Mouse (Mus musculus): ENCODE measurements around the gene Aunip. TPM values are rescaled to one million over a fixed set of nuclear protein-coding genes. Genes with fewer than 3 reads are reported as not detected.
A peak's percentile ranks its signal among the peaks of the same experiment; 100 is the strongest.

Gene Aunip
- 7.8 and 8.2 TPM in 2 replicates for polyA plus RNA-seq (2014; fragmentation: Nextera tagmentation; extraction: Ambion mirVana)

DNA sequence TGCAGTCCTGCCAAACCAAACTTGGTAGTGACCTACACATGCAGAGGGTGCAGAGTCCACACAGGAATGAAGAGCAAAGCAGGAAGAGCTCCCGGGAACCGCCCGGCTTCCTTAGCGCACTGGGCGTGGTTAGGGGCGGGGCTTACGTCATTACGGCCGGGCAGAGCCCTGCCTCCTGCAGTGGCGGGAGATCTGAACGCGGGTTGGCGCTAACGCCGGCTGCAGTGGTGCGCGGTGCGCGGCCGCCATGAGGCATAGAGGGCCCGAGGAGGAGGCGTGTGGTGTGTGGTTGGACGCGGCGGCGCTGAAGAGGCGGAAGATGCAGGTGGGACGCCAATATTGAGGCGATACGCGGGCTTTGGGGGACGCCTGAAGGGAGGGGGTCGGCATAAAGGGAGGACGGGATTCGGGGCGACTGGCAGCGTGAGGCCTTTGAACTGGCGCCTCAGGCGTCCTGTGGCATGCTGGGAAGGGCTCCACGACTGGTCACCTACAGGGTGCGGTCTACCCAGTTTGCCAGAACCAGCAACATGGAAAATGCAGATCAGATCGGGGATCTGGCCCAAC is at the start of gene Aunip:
Aunip (plus strand) TSS at position 155 of the 567 bp plus-strand sequence.
- peaks cover 3% of the 10 kb centered on the region; the same call in 1 of the 2 replicates for H3K4me1 ChIP-seq (replicated peaks; ENCODE audit: control insufficient read depth, insufficient read depth, low read length)
- H3K36me3 ChIP-seq (ENCODE audit: control insufficient read depth, insufficient read depth, low read length): no peaks in the 10 kb centered on the region
- DNase-seq (ENCODE audit: low spot score): peak; percentile 94
- H3K9me3 ChIP-seq (ENCODE audit: control insufficient read depth, low read length): no peaks in the 10 kb centered on the region
- H3K27me3 ChIP-seq (replicated peaks; ENCODE audit: control insufficient read depth, insufficient read depth, low read length): no peaks in the 10 kb centered on the region
- ATAC-seq (replicated peaks; ENCODE audit: low FRiP score, low TSS enrichment, low read depth): peak; percentile 94
- H3K4me3 ChIP-seq (ENCODE audit: low read depth, low read length): peak within 1 kb of the TSS; percentile 66
- H3K9ac ChIP-seq (ENCODE audit: low read length): peak within 1 kb of the TSS; percentile 64
- H3K27ac ChIP-seq (ENCODE audit: low read depth): no peak within 1 kb of the TSS
- under 1% methylated on average over 40 of the region's 42 CpGs for WGBS
- H3K4me2 ChIP-seq (ENCODE audit: low read length): peak within 1 kb of the TSS; percentile 88

DNA sequence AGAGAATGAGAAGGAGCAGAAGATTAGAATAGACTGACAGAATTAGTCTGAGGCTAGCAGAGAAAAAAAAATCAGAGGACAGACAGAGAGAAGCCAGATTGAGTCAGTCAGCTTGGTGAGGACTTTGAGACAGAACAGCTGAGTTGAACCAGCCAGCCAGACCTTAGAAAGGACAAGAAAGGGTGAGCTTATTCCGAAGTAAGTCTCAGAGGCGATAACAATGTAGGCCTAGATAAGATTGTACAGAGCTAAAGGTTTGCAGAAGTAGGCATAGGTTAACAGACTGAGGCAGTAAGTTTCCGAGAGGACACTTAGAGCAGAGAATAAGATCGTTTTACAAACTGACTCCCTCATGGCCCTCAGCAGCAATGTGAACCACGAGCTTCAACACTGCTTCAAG is 49.5 kb upstream of the Aunip start:
- H3K27ac ChIP-seq (ENCODE audit: low read depth): no peak overlapping the region
- H3K27me3 ChIP-seq (replicated peaks; ENCODE audit: control insufficient read depth, insufficient read depth, low read length): no peaks in the 10 kb centered on the region
- H3K4me2 ChIP-seq (ENCODE audit: low read length): no peak overlapping the region
- no peaks in the 10 kb centered on the region for H3K36me3 ChIP-seq (ENCODE audit: control insufficient read depth, insufficient read depth, low read length)
- ATAC-seq (replicated peaks; ENCODE audit: low FRiP score, low TSS enrichment, low read depth): no peak
- 80% methylated on average over 5 of the region's 5 CpGs for WGBS
- H3K4me1 ChIP-seq (replicated peaks; ENCODE audit: control insufficient read depth, insufficient read depth, low read length): no peaks in the 10 kb centered on the region
- no peak overlapping the region for H3K9ac ChIP-seq (ENCODE audit: low read length)
- no peak overlapping the region for H3K4me3 ChIP-seq (ENCODE audit: low read depth, low read length)
- DNase-seq (ENCODE audit: low spot score): no peak
- H3K9me3 ChIP-seq (ENCODE audit: control insufficient read depth, low read length): no peaks in the 10 kb centered on the region

DNA sequence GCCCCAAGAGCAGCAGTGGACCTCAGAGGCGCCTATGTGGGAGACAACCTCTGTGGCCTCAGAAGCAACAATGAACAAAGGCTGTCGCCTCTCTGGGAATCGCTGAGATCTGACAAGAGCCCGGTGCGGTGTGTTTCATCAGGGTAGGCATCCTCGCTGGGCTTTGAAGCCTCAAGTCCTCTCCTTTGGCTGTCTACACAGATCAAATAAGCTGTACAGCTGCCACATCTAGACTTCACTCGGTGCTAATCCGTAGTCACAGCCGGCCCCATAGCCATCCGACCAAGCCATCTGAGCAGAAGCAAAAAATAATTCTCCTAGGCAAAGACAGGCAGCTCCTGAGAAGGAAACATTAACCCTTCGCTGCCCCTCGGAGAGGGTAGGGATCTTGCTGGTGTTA is 45.0 kb upstream of the Aunip start:
- DNase-seq (ENCODE audit: low spot score) (no peak), ATAC-seq (replicated peaks; ENCODE audit: low FRiP score, low TSS enrichment, low read depth) (no peak)
- peaks cover 4% of the 10 kb centered on the region for H3K36me3 ChIP-seq (ENCODE audit: control insufficient read depth, insufficient read depth, low read length)
- no peak overlapping the region for H3K4me2 ChIP-seq (ENCODE audit: low read length)
- H3K9ac ChIP-seq (ENCODE audit: low read length): no peak overlapping the region
- WGBS: 48% methylated on average over 12 of the region's 12 CpGs
- no peaks in the 10 kb centered on the region for H3K27me3 ChIP-seq (replicated peaks; ENCODE audit: control insufficient read depth, insufficient read depth, low read length)
- H3K4me1 ChIP-seq (replicated peaks; ENCODE audit: control insufficient read depth, insufficient read depth, low read length): peaks cover 7% of the 10 kb centered on the region
- H3K27ac ChIP-seq (ENCODE audit: low read depth): no peak overlapping the region
- no peak overlapping the region for H3K4me3 ChIP-seq (ENCODE audit: low read depth, low read length)
- no peaks in the 10 kb centered on the region for H3K9me3 ChIP-seq (ENCODE audit: control insufficient read depth, low read length)

- Histone ChIP-seq H3K4me2 (ENCODE audit: low read length) (peak overlapping the region; percentile 99), H3K36me3 (ENCODE audit: control insufficient read depth, insufficient read depth, low read length) (peaks cover 12% of the 10 kb centered on the region), H3K4me3 (ENCODE audit: low read depth, low read length) (no peak overlapping the region), H3K9ac (ENCODE audit: low read length) (no peak overlapping the region), H3K27me3 (replicated peaks; ENCODE audit: control insufficient read depth, insufficient read depth, low read length) (no peaks in the 10 kb centered on the region), H3K4me1 (replicated peaks; ENCODE audit: control insufficient read depth, insufficient read depth, low read length) (peaks cover 7% of the 10 kb centered on the region), H3K27ac (ENCODE audit: low read depth) (no peak overlapping the region; the same call in 1 of the 2 replicates), H3K9me3 (ENCODE audit: control insufficient read depth, low read length) (no peaks in the 10 kb centered on the region)
- DNase-seq (ENCODE audit: low spot score): no peak
- 71% methylated on average over 11 of the region's 11 CpGs for WGBS
- ATAC-seq (replicated peaks; ENCODE audit: low FRiP score, low TSS enrichment, low read depth): no peak
Measured at GRCm38 (mm10) chr4:134466381-134467262, 44.2 kb upstream of the Aunip start.

- DNase-seq (ENCODE audit: low spot score) (peak; percentile 75), ATAC-seq (replicated peaks; ENCODE audit: low FRiP score, low TSS enrichment, low read depth) (peak; percentile 14)
- H3K4me1 ChIP-seq (replicated peaks; ENCODE audit: control insufficient read depth, insufficient read depth, low read length): peaks cover 7% of the 10 kb centered on the region
- H3K27ac ChIP-seq (ENCODE audit: low read depth): peak overlapping the region; percentile 87
- peak overlapping the region; percentile 96 for H3K9ac ChIP-seq (ENCODE audit: low read length)
- H3K9me3 ChIP-seq (ENCODE audit: control insufficient read depth, low read length): no peaks in the 10 kb centered on the region
- WGBS: under 1% methylated on average over 31 of the region's 31 CpGs
- peak overlapping the region; percentile 99 for H3K4me2 ChIP-seq (ENCODE audit: low read length)
- peak overlapping the region; percentile 90 for H3K4me3 ChIP-seq (ENCODE audit: low read depth, low read length)
- H3K36me3 ChIP-seq (ENCODE audit: control insufficient read depth, insufficient read depth, low read length): peaks cover 22% of the 10 kb centered on the region
- H3K27me3 ChIP-seq (replicated peaks; ENCODE audit: control insufficient read depth, insufficient read depth, low read length): no peaks in the 10 kb centered on the region
Measured at GRCm38 (mm10) chr4:134467435-134468214, 43.2 kb upstream of the Aunip start.

GRCm38 (mm10) chr4:134468215-134468575 is 42.6 kb upstream of the Aunip start, which contains the start of gene Stmn1:
Gene Stmn1, plus strand, starts transcription at chr4:134468320.
- Histone ChIP-seq H3K9ac (ENCODE audit: low read length) (peak within 1 kb of the TSS; percentile 96), H3K4me3 (ENCODE audit: low read depth, low read length) (peak within 1 kb of the TSS; percentile 90), H3K27ac (ENCODE audit: low read depth) (peak within 1 kb of the TSS; percentile 87), H3K4me2 (ENCODE audit: low read length) (peak within 1 kb of the TSS; percentile 99), H3K4me1 (replicated peaks; ENCODE audit: control insufficient read depth, insufficient read depth, low read length) (peaks cover 7% of the 10 kb centered on the region), H3K36me3 (ENCODE audit: control insufficient read depth, insufficient read depth, low read length) (peaks cover 28% of the 10 kb centered on the region), H3K9me3 (ENCODE audit: control insufficient read depth, low read length) (no peaks in the 10 kb centered on the region), H3K27me3 (replicated peaks; ENCODE audit: control insufficient read depth, insufficient read depth, low read length) (no peaks in the 10 kb centered on the region)
- DNase-seq (ENCODE audit: low spot score) (peak; percentile 95), ATAC-seq (replicated peaks; ENCODE audit: low FRiP score, low TSS enrichment, low read depth) (peak; percentile 95)
- under 1% methylated on average over 31 of the region's 31 CpGs for WGBS

GRCm38 (mm10) chr4:134468578-134469266 is 42.1 kb upstream of the Aunip start:
- H3K9ac ChIP-seq (ENCODE audit: low read length): peak overlapping the region; percentile 96
- H3K4me2 ChIP-seq (ENCODE audit: low read length): peak overlapping the region; percentile 99
- peak overlapping the region; percentile 87 for H3K27ac ChIP-seq (ENCODE audit: low read depth)
- peak overlapping the region; percentile 90 for H3K4me3 ChIP-seq (ENCODE audit: low read depth, low read length)
- H3K9me3 ChIP-seq (ENCODE audit: control insufficient read depth, low read length): no peaks in the 10 kb centered on the region
- peaks cover 7% of the 10 kb centered on the region for H3K4me1 ChIP-seq (replicated peaks; ENCODE audit: control insufficient read depth, insufficient read depth, low read length)
- no peaks in the 10 kb centered on the region for H3K27me3 ChIP-seq (replicated peaks; ENCODE audit: control insufficient read depth, insufficient read depth, low read length)
- H3K36me3 ChIP-seq (ENCODE audit: control insufficient read depth, insufficient read depth, low read length): peaks cover 30% of the 10 kb centered on the region
- peak; percentile 84 for ATAC-seq (replicated peaks; ENCODE audit: low FRiP score, low TSS enrichment, low read depth)
- DNase-seq (ENCODE audit: low spot score): peak; percentile 95
- WGBS: under 1% methylated on average over 66 of the region's 68 CpGs

DNA sequence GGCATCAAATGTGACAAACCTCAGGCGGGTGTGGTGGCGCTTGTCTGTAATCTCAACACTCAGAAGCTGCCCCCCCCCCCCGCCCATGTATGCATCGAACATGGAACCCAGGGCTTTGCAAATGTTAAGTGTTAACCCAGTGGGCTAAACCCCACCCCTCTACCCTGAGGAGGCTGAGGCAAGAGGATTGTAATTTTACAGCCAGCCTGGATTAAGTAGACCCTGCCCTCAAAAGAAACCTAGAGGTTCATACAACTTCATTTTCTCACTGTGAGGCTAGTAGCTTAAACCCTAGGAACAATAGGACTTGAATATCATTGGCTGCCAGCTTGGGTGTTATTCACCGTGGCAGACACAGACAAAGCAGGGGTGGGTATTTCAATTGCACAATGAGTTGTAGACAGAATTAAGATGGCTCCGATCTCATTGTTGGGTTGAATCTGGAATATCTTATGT is 41.4 kb upstream of the Aunip start:
- Histone ChIP-seq H3K27me3 (replicated peaks; ENCODE audit: control insufficient read depth, insufficient read depth, low read length) (no peaks in the 10 kb centered on the region), H3K36me3 (ENCODE audit: control insufficient read depth, insufficient read depth, low read length) (peaks cover 36% of the 10 kb centered on the region), H3K9me3 (ENCODE audit: control insufficient read depth, low read length) (no peaks in the 10 kb centered on the region), H3K4me3 (ENCODE audit: low read depth, low read length) (peak overlapping the region; percentile 90), H3K4me1 (replicated peaks; ENCODE audit: control insufficient read depth, insufficient read depth, low read length) (peaks cover 7% of the 10 kb centered on the region), H3K27ac (ENCODE audit: low read depth) (peak overlapping the region; percentile 87), H3K4me2 (ENCODE audit: low read length) (peak overlapping the region; percentile 99), H3K9ac (ENCODE audit: low read length) (peak overlapping the region; percentile 96)
- 16% methylated on average over 6 of the region's 6 CpGs for WGBS
- ATAC-seq (replicated peaks; ENCODE audit: low FRiP score, low TSS enrichment, low read depth) (no peak), DNase-seq (ENCODE audit: low spot score) (peak; percentile 58)

Measured in intestine, embryonic 14.5 days (tissue).